Mouse (Mus musculus) embryonic fibroblast, embryonic 13.5 days (primary cell): ENCODE data around the gene Cidec. TPM values are rescaled to one million over a fixed set of nuclear protein-coding genes. Genes with fewer than 3 reads are reported as not detected.

Source experiments
- H3K27ac ChIP-seq: 2 replicates; pipeline ENCODE4 v1.5.1; 2012; ENCODE audit warnings: low read length, control low read depth, inconsistent platforms; ENCODE audit not compliant: insufficient read depth
- H3K4me1 ChIP-seq: 2 replicates; pipeline ENCODE4 v1.6.1; 2011; ENCODE audit warnings: low read length; ENCODE audit not compliant: control insufficient read depth, insufficient read depth
- H3K4me3 ChIP-seq: 2 replicates; pipeline ENCODE4 v1.5.1; 2011; ENCODE audit warnings: mild to moderate bottlenecking, control low read depth, low read length; ENCODE audit not compliant: insufficient read depth
- CTCF ChIP-seq: IDR thresholded peaks from 2 replicates; pipeline ENCODE4 v1.5.1; 2011; ENCODE audit warnings: mild to moderate bottlenecking, control low read depth, low read length, moderate library complexity, borderline replicate concordance; ENCODE audit not compliant: insufficient read depth
- POLR2A ChIP-seq: IDR thresholded peaks from 2 replicates; pipeline ENCODE4 v1.6.1; 2011; ENCODE audit warnings: low read depth, mild to moderate bottlenecking, control low read depth, low read length, moderate library complexity
- polyA plus RNA-seq: library from polyadenylated mRNA; stranded (reverse); fragments of >200 nt; gene quantifications from 2 replicates; pipeline ENCODE4 v1.2.4, GENCODE M21; 2011; ENCODE audit warnings: low read depth; ENCODE audit not compliant: missing spikeins, insufficient read length

Cidec gene
- polyA plus RNA-seq, 1 experiment = not detected

DNA sequence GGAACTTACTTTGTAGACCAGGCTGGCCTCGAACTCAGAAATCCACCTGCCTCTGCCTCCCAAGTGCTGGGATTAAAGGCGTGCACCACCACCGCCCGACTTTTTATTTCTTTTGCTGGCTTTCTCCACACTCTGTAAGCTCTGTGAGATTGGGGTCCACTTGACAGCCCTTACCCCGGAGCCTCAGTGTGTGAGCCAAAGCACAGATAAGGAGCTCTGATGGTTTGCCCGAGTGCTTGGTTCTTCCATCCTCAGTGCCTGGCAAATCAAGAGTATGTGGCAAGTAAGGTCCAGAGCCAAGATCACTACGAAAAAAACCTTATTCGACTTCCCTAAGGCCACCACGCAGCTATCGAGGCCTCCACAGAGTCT is 43.6 kb downstream of the Cidec start:
- Histone ChIP-seq H3K27ac (no peak overlapping the region), H3K4me1 (no peaks in the 10 kb centered on the region; the same call in 1 of the 2 replicates), H3K4me3 (no peak overlapping the region)
- TF ChIP-seq CTCF (no peak), POLR2A (no peak)

DNA sequence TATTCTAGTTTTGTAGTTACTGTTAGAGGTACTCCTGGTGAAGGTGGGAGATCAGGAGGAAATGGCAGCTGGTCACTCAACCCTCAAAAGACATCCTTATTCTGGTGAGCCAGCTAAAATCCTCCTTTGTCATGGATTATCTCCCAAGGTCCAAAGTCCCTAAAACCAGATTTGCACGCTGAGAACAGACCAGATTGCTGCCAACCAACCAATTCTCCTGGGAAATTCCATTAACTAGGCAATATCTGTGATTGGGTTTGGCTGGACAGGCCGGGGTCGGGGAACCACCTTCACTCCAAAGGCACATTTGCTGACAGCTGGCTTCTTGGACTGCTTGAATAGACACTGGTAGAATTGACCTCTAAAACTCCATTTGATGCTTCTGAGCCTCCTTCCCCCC is 44.8 kb downstream of the Cidec start:
- TF ChIP-seq POLR2A (no peak), CTCF (no peak)
- H3K4me3 ChIP-seq = no peak overlapping the region
- H3K4me1 ChIP-seq = no peaks in the 10 kb centered on the region; the same call in 1 of the 2 replicates
- no peak overlapping the region for H3K27ac ChIP-seq

DNA sequence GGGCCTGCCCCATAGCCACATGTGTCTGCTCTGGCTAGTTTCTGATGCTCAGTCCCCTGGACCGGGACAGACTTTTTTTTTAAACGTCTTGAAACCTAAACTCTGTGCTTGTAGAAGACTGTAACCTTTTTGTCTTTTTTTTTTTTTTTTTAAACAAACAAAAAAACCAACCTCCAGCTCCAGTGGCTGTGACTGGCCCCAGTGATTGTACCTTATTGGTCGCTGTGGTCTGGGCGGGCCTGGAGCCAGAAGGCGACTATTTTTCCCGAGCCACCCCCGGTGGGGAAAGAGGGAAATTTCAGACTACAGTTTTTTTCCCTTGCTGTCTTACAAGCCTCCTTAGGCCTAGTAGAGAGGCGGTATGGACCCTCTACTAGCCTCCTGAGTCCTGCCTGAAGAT is 46.6 kb downstream of the Cidec start, which contains the start of gene Ttll3:
TSS of gene Ttll3 (plus strand) at position 301 of the 400 bp plus-strand sequence.
- no peaks in the 10 kb centered on the region; the same call in 1 of the 2 replicates for H3K4me1 ChIP-seq
- no peak for TF ChIP-seq POLR2A
- no peak for TF ChIP-seq CTCF
- H3K4me3 ChIP-seq = no peak within 1 kb of the TSS
- H3K27ac ChIP-seq = no peak within 1 kb of the TSS

DNA sequence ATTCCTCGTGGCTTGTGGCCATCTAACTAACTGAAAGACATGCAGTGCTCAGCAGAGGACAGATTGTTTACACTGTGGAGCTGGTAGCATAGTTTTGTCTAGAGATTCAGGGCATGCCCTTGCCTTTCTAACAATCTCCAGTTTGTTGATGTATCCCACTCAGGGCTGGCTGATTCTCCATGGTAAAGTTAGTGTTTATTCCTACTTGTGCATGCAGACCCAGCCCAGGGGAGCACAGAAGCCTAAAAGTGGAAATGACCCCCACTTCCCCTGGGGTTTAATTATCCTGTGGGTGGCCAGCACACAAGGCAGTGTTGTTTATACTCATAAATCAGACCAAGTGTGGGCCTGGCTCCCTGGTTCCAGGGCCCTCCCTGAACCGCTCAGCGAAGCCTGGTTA is 49.5 kb downstream of the Cidec start:
- TF ChIP-seq POLR2A = no peak
- TF ChIP-seq CTCF = no peak
- no peaks in the 10 kb centered on the region; the same call in 1 of the 2 replicates for H3K4me1 ChIP-seq

DNA sequence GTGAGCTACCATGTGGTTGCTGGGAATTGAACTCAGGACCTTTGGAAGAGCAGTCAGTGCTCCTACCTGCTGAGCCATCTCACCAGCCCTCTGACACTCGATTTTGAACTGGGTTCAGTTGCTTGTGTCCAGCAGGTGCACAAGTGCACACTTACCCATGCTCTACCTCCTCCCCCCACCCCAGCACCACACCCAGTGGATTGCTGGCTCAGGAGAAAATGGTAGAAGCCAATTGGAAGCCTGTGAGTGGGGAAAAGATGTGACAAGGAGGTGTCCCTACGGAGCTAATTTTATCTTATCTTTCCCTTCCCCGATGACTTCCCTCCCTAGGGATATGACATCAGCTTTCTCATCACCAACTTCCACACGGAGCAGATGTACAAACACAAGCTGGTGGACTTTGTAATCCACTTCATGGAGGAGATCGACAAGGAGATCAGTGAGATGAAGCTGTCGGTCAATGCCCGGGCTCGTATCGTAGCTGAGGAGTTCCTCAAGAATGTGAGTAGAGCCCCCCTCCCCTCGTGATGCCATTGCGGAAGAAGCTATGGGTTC is 50.3 kb downstream of the Cidec start:
- no peak overlapping the region for H3K27ac ChIP-seq
- TF ChIP-seq POLR2A (no peak), CTCF (no peak)

More for the DNA sequence above, 49.5 kb downstream of the Cidec start:
- Histone ChIP-seq H3K4me3 (no peak overlapping the region), H3K27ac (no peak overlapping the region)

DNA sequence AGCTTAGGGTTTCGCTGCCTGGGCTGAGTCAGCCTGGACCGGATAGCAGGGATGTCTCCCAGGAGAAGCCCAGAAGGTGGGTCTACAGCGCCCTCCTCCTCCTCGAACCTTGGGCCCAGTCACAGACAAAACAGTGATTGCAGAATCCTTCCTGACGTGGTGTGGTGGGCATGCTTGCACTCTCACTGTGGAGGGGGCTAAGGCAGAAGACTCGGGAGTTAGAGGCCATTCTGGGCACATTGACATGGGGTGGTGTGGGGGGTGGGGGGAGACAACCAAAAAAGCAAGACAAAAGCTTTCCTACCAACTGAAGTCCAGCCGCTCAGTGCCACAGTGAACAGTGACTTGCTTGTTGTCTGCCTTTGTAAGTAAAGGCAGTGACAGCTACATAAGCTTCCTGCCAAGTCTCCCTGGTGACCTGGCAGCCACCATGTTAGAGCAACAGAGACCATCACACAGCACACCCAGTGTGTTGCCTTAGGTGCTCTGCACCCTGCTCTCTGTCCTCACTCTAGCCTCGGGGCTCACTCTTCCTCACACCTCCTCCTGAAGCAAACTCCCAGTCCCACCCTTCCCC is 51.1 kb downstream of the Cidec start:
- Histone ChIP-seq H3K4me3 (no peak overlapping the region), H3K4me1 (0 out of 2 replicates have a peak, but pooled peaks cover 3% of the 10 kb centered on the region), H3K27ac (no peak overlapping the region)
- no peak for TF ChIP-seq CTCF
- no peak for TF ChIP-seq POLR2A

More for the DNA sequence above, 50.3 kb downstream of the Cidec start:
- Histone ChIP-seq H3K4me1 (peaks cover under 1% of the 10 kb centered on the region; the same call in 1 of the 2 replicates), H3K4me3 (no peak overlapping the region)

DNA sequence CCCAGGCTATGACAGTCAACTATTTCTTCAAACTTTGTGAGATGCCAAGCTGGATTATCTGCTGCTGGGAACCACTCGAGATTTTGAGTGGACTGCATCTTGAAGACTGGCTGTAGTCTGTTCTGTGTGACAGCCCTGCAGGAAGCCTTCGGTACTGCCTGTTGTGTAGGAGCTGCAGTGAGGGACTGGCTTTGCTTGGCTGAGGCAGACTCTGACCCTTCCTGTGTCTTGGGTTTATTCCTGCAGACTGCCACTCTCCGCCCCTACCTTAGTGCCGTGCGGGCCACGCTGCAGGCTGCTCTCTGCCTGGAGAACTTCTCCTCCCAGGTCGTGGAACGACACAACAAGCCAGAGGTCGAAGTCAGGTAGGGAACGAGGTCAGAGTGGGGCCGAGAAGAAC is 55.1 kb downstream of the Cidec start:
- Histone ChIP-seq H3K4me1 (peaks cover 7% of the 10 kb centered on the region; the same call in 1 of the 2 replicates), H3K27ac (no peak overlapping the region), H3K4me3 (no peak overlapping the region)
- no peak for TF ChIP-seq POLR2A
- TF ChIP-seq CTCF = no peak

DNA sequence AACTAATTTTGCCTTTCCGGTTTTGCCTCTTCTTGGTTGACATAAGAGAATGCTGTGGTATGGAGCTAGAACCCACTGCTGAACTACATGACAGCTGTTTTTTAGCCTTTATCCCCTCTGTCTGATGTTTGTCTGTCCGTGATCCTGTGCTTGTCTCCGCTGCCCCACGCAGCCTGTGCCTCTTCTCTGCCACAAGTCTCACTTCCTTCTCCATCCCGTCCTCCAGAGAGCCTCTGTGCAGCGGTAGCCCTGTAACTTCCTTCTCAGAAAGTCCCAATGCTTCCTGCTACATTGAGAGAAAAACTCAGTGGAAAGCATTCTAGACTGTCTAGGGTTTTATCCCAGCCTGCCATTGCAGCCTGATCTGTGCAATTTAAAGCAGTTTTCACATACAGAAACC is 56.3 kb downstream of the Cidec start:
- Histone ChIP-seq H3K27ac (no peak overlapping the region), H3K4me1 (peaks cover 7% of the 10 kb centered on the region; the same call in 1 of the 2 replicates), H3K4me3 (peak overlapping the region; percentile 80)
- TF ChIP-seq POLR2A (no peak), CTCF (no peak)

DNA sequence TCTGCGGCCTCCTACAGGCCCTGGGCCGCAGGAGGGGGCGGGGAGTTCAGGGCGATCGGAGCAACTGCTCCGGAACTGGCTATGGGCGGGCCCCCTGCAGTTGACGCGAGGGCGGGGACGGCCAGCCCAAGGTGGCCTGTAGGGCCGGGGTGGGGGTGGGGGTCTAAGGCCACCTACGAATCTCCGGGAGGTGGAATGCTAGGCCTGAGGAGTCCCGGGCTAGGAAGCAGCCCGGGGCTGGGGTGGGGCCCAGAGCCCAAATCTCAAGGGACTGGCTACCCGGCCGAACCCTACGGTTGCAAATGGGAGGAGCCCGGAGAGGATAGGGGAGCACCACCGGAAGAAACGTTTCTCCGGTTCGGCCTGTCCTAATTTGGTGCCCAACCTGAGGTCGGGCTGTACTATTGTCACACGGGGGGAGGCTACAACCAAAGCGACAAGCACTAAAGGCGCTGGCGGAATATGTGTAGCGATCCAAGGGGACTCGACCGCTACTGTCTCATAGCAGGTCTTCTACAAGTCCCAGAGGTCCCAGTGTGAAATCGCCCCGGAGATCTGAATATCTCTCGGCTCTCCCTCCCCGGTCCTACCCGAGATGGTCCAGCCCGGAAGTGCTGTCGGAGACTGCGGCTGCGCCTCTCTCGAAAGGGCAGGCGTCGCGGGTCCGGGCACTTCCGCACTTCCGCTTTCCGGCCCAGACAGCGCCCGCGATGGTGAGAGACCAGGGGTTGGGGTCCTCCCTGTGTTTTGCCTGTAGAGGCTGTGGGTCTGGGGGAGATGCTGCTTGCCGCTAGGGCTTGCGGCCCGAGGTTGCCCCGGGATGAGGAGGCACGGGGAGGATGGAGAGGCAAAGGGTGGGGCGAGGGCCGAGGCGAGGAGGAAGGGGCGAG is 57.8 kb downstream of the Cidec start, which contains the start of the genes Tada3 and Arpc4:
TSS of gene Tada3 (minus strand) at position 388 of the 890 bp plus-strand sequence.
TSS of gene Arpc4 (plus strand) at position 620 of the 890 bp plus-strand sequence.
- Histone ChIP-seq H3K4me1 (peaks cover 7% of the 10 kb centered on the region; the same call in 1 of the 2 replicates), H3K27ac (peak within 1 kb of the TSS; percentile 85), H3K4me3 (peak within 1 kb of the TSS; percentile 80)
- peak; percentile 83 for TF ChIP-seq POLR2A
- TF ChIP-seq CTCF = no peak

DNA sequence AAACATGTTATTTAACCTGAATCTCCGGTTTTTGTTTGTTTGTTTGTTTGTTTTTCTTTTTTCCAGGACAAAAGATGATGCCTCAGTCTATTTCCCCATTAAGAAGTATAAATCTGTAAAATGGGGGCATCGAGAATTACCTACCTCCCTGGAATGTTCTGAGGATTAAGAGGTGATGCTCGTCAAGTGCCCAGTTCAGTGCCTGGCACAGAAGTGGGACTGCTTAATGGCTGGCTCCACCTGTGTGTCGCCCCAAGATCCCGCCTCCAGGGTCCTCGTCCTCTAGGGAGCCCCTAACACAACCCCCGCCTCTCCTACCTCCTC is 58.4 kb downstream of the Cidec start:
- Histone ChIP-seq H3K27ac (peak overlapping the region; percentile 85), H3K4me1 (peaks cover 7% of the 10 kb centered on the region; the same call in 1 of the 2 replicates), H3K4me3 (peak overlapping the region; percentile 48)
- TF ChIP-seq POLR2A (peak; percentile 67), CTCF (no peak)

Other genes starting within 250 kb of the Cidec start
- 0.22 and 0.39 TPM in 2 replicates for gene Lhfpl4, start 240.4 kb downstream of the Cidec start, polyA plus RNA-seq
- 17.6 and 19.7 TPM in 2 replicates for gene Mtmr14, start 197.9 kb downstream of the Cidec start, polyA plus RNA-seq
- 0.25 TPM in 1 of 2 replicates, not detected in the other for gene Cpne9, start 153.5 kb downstream of the Cidec start, polyA plus RNA-seq
- 16.5 and 17.0 TPM in 2 replicates for gene Brpf1, start 128.6 kb downstream of the Cidec start, polyA plus RNA-seq
- 20.9 and 24.3 TPM in 2 replicates for gene Ogg1, start 108.8 kb downstream of the Cidec start, polyA plus RNA-seq
- gene Camk1, start 91.8 kb downstream of the Cidec start, polyA plus RNA-seq = 56.3 and 66.6 TPM in 2 replicates
- 26.0 and 31.5 TPM in 2 replicates for gene Tada3, start 57.9 kb downstream of the Cidec start, polyA plus RNA-seq
- 179 and 247 TPM in 2 replicates for gene Arpc4, start 57.6 kb downstream of the Cidec start, polyA plus RNA-seq
- 6.6 and 7.7 TPM in 2 replicates for gene Ttll3, start 46.5 kb downstream of the Cidec start, polyA plus RNA-seq
- gene Rpusd3, start 16.4 kb downstream of the Cidec start, polyA plus RNA-seq = 7.7 and 8.0 TPM in 2 replicates
- gene Jagn1, start 6.8 kb upstream of the Cidec start, polyA plus RNA-seq = 48.6 and 48.9 TPM in 2 replicates
- not detected in 2 replicates for gene Il17re, start 22.7 kb upstream of the Cidec start, polyA plus RNA-seq
- 20.7 and 23.5 TPM in 2 replicates for gene Il17rc, start 35.7 kb upstream of the Cidec start, polyA plus RNA-seq
- gene Creld1, start 47.5 kb upstream of the Cidec start, polyA plus RNA-seq = 27.5 and 34.4 TPM in 2 replicates
- gene Prrt3, start 66.2 kb upstream of the Cidec start, polyA plus RNA-seq = not detected in 2 replicates
- gene Emc3, start 95.9 kb upstream of the Cidec start, polyA plus RNA-seq = 79.5 and 90.5 TPM in 2 replicates
- gene Fancd2, start 95.9 kb upstream of the Cidec start, polyA plus RNA-seq = 9.2 and 15.6 TPM in 2 replicates
- gene Fancd2os, start 165.0 kb upstream of the Cidec start, polyA plus RNA-seq = not detected in 2 replicates
- 162 and 173 TPM in 2 replicates for gene Brk1, start 169.0 kb upstream of the Cidec start, polyA plus RNA-seq
- gene Vhl, start 188.2 kb upstream of the Cidec start, polyA plus RNA-seq = 23.5 and 38.7 TPM in 2 replicates
- gene Irak2, start 202.7 kb upstream of the Cidec start, polyA plus RNA-seq = 21.3 and 28.4 TPM in 2 replicates